Mouse (Mus musculus) kidney, embryonic 16.5 days (tissue): Measurements from ENCODE around the gene Zbtb14. TPM values are rescaled to one million over a fixed set of nuclear protein-coding genes. Genes with fewer than 3 reads are reported as not detected.
A peak's percentile ranks its signal among the peaks of the same experiment; 100 is the strongest.

Source experiments
- ATAC-seq: fragments of 200-750 bp; cut with Nextera tagmentation; 2 replicates; pipeline ENCODE4 v1.8.0; 2017; ENCODE audit warnings: moderate TSS enrichment; ENCODE audit not compliant: low FRiP score, low TSS enrichment
- H3K27ac ChIP-seq: fragments of 300-500 bp; sonication (generic); 2 replicates; pipeline ENCODE4 v1.5.1; 2014; ENCODE audit warnings: low read length
- H3K27me3 ChIP-seq: fragments of 300-500 bp; sonication (generic); 2 replicates; pipeline ENCODE4 v1.6.1; 2014; ENCODE audit warnings: low read length, control low read depth, mixed read lengths; ENCODE audit not compliant: insufficient read depth
- H3K36me3 ChIP-seq: fragments of 300-500 bp; sonication (generic); 2 replicates; pipeline ENCODE4 v1.6.1; 2014; ENCODE audit warnings: low read length, control low read depth, mixed read lengths; ENCODE audit not compliant: insufficient read depth
- H3K4me1 ChIP-seq: fragments of 300-500 bp; sonication (generic); 2 replicates; pipeline ENCODE4 v1.6.1; 2014; ENCODE audit warnings: low read length, control low read depth, mixed read lengths; ENCODE audit not compliant: insufficient read depth
- H3K4me2 ChIP-seq: fragments of 300-500 bp; sonication (generic); replicated peaks from 2 replicates; pipeline ENCODE4 v1.6.1; 2014; ENCODE audit warnings: low read depth, low read length
- H3K4me3 ChIP-seq: fragments of 300-500 bp; sonication (generic); 2 replicates; pipeline ENCODE4 v1.5.1; 2014; ENCODE audit warnings: mild to moderate bottlenecking, low read length
- H3K9ac ChIP-seq: fragments of 300-500 bp; sonication (generic); replicated peaks from 2 replicates; pipeline ENCODE4 v1.6.1; 2014; ENCODE audit warnings: low read length
- H3K9me3 ChIP-seq: fragments of 300-500 bp; sonication (generic); 2 replicates; pipeline ENCODE4 v1.6.1; 2016; ENCODE audit warnings: low read length, control low read depth
- WGBS: fragments of 180-500 bp; shearing (Covaris S2); extraction: QIAGEN DNeasy Blood & Tissue Kit; methylation state at CpG from one replicate; pipeline ENCODE4 v1.1.7; 2014; 5-methylcytosine and 5-hydroxymethylcytosine counted together
- polyA plus RNA-seq: library from polyadenylated mRNA; unstranded; fragments of >200 nt; fragmentation: Nextera tagmentation; extraction: Ambion mirVana; gene quantifications from 2 replicates; pipeline ENCODE4 v1.2.1, GENCODE M21; 2015

Zbtb14 gene
- polyA plus RNA-seq, 1 experiment from 2014 or later = 24.7 TPM

- no peak overlapping the region for H3K9ac ChIP-seq
- peaks cover 38% of the 10 kb centered on the region for H3K27me3 ChIP-seq
- no peaks in the 10 kb centered on the region for H3K9me3 ChIP-seq
- under 1% methylated on average over 51 of the region's 52 CpGs for WGBS
- H3K36me3 ChIP-seq = no peaks in the 10 kb centered on the region
- no peak overlapping the region for H3K27ac ChIP-seq
- H3K4me2 ChIP-seq = peak overlapping the region; percentile 69
- H3K4me1 ChIP-seq = peaks cover 13% of the 10 kb centered on the region
- peak; percentile 64 for ATAC-seq
- H3K4me3 ChIP-seq = peak overlapping the region; percentile 42
Measured at GRCm38 (mm10) chr17:69439571-69440480, 57.0 kb downstream of the Zbtb14 start.

Other genes starting within 250 kb of the Zbtb14 start
- not detected in 2 replicates for gene Akain1, start 56.3 kb downstream of the Zbtb14 start, polyA plus RNA-seq